Mouse (Mus musculus) c-Kit-positive CD71-positive TER-119-positive erythroid progenitor cells, embryonic 14.5 days (primary cell): ENCODE data around the gene Mrgbp.

Source experiments
- DNase-seq: peaks from one replicate; pipeline ENCODE4 v3.0.0-alpha.2; 2013; ENCODE audit warnings: low spot score

Mrgbp gene

GRCm38 (mm10) chr2:180581002-180581401 is at the start of gene Mrgbp:
Gene Mrgbp, plus strand, starts transcription at chr2:180581304.
- DNase-seq: no peak

- DNase-seq: no peak
Observed at GRCm38 (mm10) chr2:180531671-180532385, 49.3 kb upstream of the Mrgbp start.

- no peak for DNase-seq
Observed at GRCm38 (mm10) chr2:180532386-180532995, 48.6 kb upstream of the Mrgbp start.

GRCm38 (mm10) chr2:180533237-180533636 is 47.9 kb upstream of the Mrgbp start:
- no peak for DNase-seq

GRCm38 (mm10) chr2:180543675-180544074 is 37.4 kb upstream of the Mrgbp start:
- DNase-seq: no peak

- DNase-seq: no peak
Observed at GRCm38 (mm10) chr2:180545046-180545445, 36.1 kb upstream of the Mrgbp start.

GRCm38 (mm10) chr2:180547384-180548106 is 33.6 kb upstream of the Mrgbp start:
- no peak for DNase-seq

- no peak for DNase-seq
Observed at GRCm38 (mm10) chr2:180552340-180552739, 28.8 kb upstream of the Mrgbp start.

GRCm38 (mm10) chr2:180555219-180555618 is 25.9 kb upstream of the Mrgbp start:
- DNase-seq: no peak

GRCm38 (mm10) chr2:180556470-180556869 is 24.6 kb upstream of the Mrgbp start:
- no peak for DNase-seq

- no peak for DNase-seq
Observed at GRCm38 (mm10) chr2:180560245-180560644, 20.9 kb upstream of the Mrgbp start.

- no peak for DNase-seq
Observed at GRCm38 (mm10) chr2:180562146-180562545, 19.0 kb upstream of the Mrgbp start.

- no peak for DNase-seq
Observed at GRCm38 (mm10) chr2:180563296-180563695, 17.8 kb upstream of the Mrgbp start.

GRCm38 (mm10) chr2:180563841-180564240 is 17.3 kb upstream of the Mrgbp start:
- no peak for DNase-seq

GRCm38 (mm10) chr2:180566240-180566913 is 14.7 kb upstream of the Mrgbp start:
- peak; percentile 69 for DNase-seq

GRCm38 (mm10) chr2:180569028-180569643 is 12.0 kb upstream of the Mrgbp start:
- no peak for DNase-seq

GRCm38 (mm10) chr2:180576482-180576881 is 4.6 kb upstream of the Mrgbp start:
- no peak for DNase-seq

- peak; percentile 53 for DNase-seq
Observed at GRCm38 (mm10) chr2:180578686-180579085, 2.4 kb upstream of the Mrgbp start.

- DNase-seq: peak; percentile 94
Observed at GRCm38 (mm10) chr2:180582481-180583153, 1.5 kb downstream of the Mrgbp start.

GRCm38 (mm10) chr2:180583154-180583507 is 2.0 kb downstream of the Mrgbp start:
- no peak for DNase-seq

GRCm38 (mm10) chr2:180588736-180589122 is 7.6 kb downstream of the Mrgbp start:
- no peak for DNase-seq
